Mouse (Mus musculus) right cerebral cortex, postnatal 14 days (tissue): ENCODE results near the gene Zkscan6.

Source experiments
- DNase-seq: peaks from one replicate; pipeline ENCODE4 v3.0.0; 2022

The Zkscan6 gene

DNA sequence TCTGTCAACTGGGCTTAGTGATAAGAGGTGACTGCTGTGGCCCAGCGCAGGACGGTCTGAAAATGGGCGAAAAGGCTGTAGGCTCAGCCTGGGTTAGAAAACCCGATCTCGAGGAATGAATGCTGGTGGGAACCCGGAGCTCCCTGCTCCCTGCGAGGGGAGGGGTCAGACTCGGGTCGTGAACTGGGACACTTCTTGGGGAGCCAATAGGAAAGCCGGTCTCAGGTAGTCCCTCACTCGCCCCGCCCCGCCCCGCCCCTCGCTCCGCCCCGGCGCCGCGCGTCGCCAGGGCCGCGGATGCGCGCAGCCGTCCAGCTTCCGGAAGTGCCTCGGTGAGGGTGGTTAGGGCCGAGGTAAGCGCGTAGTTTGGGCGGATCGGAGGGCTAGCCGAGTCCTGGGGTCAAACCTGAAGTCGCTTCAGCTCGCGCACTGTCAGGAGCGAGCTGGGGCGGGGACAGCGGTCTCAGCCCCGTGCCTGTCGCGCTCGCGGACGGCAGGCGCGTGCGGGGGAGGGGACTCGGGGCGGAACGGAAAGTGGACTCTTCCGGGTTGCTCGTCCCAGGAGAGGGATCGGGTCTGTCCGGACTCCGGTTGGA lies at the start of gene Zkscan6:
Gene Zkscan6, plus strand, starts transcription at position 267 of the 596 bp plus-strand sequence.
- DNase-seq = peak; percentile 87

DNA sequence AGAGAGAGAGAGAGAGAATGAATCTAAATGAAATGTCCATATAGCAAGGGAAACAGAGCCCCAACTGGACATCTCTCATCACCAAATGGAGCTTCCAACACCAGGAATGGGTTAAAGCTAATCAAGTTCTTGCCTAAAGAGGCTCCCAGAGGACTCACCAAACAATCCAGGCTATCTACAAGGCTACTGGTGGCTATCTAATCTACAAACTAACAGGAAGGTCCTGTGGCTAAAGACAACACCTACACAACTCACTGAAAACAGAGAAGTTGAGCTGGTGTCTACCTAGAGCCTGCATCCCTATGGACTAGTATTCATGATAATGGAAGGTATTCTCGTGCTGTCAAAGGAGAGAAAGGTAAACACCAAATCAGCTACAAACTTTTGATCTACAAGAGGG lies 47.6 kb upstream of the Zkscan6 start:
- DNase-seq = no peak

DNA sequence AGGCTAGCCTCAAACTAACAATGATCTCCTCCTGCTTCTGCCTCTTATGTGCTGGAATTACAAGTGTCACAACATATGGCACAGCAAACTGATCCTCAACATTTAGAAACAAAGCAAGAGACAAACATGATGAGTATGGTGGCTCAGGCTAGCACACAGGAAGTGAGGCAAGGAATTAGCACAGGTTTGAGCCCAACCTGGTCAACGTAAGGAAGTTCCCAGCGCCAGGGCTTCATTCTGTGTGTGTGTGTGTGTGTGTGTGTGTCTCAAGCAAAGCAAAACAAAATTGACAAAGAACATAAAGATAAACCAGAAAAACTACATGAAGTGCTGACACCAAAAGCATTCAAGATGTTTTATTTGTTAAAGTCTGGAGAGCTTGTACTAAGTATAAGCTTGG lies 46.1 kb upstream of the Zkscan6 start:
- no peak for DNase-seq

DNA sequence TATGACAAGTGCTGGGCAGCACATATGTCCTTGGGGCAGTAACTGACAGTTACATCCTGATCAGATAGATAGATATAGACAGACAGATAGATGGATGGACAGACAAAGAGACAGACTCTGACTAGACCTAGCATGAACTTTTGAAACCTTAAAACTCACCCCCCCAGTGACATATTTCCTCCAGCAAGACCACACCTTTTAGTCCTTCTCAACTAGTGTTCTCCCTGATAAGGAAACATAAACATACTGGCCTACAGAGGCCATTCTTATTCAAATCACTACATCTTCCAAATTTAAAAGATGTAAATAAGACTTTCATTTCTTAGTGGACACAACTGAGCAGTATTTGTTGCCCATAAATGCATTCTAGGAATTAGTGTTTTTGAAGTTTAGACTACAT lies 38.5 kb upstream of the Zkscan6 start:
- no peak for DNase-seq

DNA sequence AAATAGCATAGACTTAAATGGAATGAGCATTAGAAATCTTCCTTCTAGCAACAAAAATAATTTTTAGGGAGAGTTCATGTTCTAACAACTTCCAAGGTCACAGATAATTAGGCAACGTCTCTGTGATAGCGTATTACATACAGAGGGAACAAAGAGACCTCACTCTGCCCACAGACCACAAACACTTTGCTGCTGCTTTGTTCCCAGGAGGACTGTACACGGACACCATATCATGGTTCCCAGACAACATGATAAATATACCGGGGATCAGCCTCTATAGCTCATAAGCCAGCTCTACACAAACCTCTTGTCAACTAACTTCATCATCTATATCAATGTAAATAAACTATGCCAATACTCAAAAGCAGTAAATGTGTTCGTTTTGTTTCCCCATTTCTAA lies 37.0 kb upstream of the Zkscan6 start:
- no peak for DNase-seq

DNA sequence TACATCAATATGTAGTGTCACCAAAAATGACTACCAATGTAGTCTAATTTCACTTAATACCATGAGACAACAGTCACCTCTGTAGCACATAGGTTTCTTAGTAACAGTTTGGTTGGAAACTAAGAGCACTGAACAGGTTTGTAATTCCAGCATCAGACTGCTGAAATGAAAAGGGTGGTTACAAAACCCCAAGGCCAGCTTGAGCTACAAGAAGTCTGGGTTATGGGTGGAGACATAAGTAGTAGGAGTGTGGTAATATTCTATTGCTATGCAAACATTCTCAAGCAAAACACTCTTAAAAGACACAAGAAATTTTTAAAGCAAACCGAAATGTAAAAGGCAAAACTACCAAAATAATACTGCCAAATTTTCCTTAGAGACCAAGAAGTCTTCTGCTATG lies 35.4 kb upstream of the Zkscan6 start:
- DNase-seq = no peak

DNA sequence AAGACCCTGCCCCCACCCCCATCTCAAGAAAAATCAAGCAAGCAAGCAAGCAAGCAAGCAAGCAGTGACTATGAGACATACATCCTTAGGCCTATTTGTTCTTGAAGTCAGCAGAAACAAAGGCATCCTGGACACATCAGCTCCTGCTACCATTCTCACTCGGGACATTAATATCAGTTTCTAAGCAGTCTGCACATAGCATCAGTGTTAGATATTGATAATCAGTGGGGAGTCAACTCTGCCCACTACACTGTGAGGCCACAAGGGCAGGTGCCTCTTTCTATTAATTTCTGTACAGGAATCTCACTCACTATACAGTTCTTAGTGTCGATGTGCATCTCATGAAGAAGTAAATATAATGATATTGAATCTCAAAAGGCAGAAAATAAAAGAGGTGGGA lies 33.4 kb upstream of the Zkscan6 start:
- no peak for DNase-seq

DNA sequence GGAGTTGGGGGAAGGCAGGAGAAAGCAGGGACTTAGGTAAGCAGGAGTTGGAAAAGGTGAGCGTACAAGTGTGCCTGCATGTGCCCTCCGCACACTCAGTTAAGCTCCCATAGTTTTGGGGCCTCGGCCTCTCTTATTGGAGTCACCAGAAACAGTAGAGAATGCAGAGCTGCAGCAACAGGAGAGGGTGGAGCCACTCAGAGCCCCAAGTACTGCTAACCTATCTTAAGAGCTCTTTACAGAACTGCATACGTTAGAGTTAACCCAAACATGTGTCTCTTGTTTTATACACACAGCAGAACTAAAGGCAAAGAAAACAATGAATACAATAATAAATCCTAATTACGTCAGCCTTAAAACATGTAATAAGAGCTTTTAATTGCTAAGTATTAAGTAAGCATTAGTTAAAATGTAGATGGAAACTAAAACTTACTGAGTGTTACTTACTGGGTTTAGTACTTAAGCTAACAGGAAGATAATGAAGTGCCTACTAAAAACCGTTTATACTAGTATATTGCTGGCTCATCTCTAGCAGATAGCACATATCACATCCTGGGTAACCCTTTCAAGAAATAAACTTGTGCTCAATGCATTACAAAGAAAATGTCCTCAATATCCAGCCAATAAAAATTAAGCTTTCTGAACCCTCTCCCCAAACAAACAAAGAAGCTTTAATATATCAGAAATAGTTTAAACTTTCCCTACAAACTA lies 32.9 kb upstream of the Zkscan6 start:
- DNase-seq = no peak

DNA sequence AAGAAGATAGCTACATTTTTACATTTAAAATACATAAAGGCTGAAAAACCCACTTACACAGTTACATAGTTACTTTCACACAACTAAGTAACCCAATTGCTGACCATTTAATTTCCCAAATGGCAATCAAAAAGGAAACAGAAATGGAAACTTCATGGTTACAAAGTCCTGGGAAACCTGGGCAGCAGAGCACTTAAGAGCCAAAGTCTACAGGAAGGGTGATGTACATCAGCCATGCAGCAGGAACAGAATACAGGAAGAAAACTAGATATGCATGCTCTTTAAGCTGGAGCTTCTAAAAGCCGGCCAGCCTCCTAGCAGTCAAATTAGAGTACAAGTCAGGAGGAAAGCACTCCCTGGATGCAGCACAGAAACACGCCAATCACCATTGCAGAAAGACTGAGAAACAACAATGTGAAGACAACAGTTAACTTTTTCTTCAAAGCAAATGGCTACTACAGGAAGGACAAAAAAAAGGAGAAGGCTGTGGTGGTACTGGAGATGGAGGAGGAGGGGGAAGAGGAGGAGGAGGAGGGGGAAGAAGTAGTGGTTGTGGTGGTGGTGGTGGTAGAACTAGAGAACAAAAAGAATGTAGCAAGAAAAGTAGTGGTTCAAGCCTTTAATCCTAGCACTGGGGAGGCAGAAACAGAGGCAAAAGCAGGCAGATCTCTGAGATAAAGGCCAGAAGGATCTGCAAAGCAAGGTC lies 29.9 kb upstream of the Zkscan6 start:
- no peak for DNase-seq

DNA sequence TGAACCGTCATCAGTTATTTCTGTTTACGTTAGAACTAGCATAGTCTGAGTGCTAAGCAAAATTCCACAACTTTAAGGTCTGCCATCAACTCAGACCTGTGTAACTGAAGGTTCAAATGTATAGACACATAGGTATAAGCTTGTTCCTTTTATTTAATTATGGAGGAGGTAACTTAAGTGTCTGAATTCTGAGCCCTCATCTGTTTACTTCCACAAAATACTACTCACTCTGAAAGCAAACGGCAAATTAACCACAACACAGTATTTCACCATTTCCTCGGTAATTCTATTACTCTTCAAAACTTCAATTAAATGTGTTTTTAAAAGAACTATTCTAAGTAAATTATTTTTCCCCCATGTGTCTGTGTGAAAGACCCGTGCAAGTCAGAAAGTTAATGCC lies 29.2 kb upstream of the Zkscan6 start:
- no peak for DNase-seq

DNA sequence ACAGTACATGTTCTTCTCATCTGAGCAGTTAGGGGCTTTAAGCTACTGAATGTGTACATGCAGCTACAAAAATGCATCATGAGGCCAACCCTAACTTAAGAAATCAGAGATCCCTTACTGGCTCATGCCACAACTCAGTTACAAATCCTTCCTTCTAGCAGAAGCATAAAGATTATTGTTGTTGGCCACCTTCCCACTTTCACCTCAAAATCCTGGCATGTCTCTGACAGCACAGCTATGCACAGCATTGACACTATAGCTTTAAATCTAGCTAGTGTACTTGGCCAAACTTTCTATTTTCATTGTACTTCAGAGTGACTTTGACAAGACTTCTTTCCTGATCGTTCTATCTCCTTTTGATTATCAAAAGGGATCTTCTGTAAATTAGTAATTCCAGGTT lies 27.9 kb upstream of the Zkscan6 start:
- no peak for DNase-seq

DNA sequence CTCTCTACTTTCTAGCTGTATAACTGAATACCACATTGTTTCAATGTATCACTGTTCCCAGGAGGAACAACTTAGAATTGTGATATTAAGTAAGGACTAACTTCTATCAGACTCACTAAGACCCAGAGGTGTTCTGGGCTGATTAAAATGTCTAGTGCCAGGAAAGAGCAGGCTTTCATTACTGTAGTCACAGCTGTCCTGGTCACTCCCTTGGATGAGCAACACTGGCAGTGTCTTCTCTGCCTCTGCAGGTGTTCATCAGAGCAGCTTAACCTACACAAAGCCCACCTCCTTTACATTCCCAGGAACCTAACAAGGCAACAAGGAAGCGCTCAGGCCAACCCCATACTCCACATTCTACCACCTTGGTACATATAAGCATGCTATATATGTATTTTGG lies 27.4 kb upstream of the Zkscan6 start:
- DNase-seq = no peak

DNA sequence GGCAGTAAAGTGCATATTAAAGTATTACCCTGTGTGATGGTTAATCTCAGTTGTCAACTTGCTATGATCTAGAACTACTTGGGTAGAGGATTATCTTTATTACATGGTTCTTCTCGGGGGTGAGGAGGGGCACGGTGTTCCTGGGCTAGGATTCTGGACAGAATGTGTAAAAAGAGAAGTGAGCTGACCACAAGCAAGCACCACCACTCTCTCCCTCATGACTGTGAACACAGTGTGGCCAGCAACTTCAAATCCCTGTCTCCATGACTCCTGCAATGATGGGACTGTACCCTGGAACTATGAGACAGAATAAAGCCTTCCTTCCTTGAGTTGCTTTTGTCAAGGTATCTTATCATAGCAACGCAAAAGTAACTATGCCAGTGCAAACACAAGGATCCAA lies 25.4 kb upstream of the Zkscan6 start:
- DNase-seq = no peak

DNA sequence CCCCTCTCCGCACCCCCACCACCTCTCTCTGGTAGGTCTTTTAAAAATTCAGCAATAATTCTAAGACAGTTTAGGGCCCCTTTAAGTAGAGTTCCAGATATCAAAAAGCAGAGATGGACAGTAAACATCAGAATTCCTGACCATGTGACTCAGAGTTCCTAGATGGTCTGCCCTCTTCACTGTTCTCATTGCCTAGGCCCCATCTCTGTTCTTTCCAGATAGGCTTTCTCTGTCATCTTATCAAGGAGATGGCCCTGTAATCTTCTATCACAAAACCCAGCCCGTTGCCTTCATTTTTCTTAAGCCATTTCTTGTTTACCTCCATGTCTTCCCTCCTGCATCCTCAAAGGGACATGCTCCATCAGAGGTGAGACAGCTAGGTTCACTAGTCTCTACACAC lies 20.8 kb upstream of the Zkscan6 start:
- no peak for DNase-seq

DNA sequence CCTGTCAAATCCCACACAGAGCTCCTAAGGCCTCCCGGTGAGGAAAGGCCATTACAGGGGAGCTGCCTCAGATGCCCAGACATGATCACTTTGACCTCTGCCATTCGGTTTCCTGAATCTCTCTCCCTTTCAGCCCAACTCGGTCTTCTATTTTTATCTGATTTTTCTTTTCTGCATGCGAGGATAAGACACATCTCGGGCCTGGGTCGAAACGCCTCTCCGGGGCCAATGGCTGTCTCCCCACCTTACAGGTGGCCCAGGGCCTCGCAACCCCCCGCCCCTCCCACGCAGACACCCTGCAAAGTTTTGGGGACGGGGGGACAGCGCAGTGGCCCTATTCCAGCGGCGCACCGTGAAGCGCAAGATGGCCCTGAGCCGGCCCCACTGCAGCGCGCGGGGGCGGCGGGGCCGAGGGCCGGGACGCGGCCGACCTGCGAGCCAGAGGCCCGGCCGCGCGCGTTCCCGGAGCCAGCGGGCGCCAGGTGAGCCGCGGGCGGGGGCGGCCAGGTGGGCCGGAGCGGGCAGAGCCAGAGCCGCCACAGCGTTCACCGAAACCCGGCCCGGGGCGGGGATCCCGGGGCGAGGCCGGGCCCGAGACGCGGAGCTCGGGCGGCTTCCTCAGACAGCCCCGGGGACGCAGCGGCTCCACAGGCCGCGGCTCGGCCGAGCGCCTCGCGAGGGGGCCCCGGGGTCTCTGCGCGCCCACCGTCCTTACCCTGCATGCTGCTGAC lies 19.4 kb upstream of the Zkscan6 start:
- DNase-seq = peak; percentile 27

DNA sequence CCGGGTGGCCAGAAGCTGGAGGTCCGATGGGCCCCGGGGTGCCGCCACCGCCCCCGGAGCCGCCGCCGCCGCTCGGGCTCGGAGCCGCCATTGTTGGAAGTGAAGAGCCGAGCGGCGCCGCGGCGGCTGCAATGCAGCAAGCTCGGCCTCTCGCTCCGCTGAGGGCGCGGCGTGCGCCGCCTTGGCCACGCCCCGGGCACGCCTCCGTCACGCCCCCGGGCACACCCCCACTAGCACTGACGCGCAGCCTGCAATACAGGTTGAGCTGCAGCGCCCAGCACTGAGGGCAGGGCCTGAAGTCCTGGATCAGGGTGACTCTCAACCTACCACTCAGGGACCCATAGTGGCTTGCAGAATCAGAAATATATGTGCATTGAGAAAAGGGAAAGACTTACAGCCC lies 18.8 kb upstream of the Zkscan6 start, which contains the start of gene Map2k4:
Gene Map2k4, minus strand, starts transcription at position 144 of the 400 bp plus-strand sequence.
- DNase-seq = peak; percentile 90

DNA sequence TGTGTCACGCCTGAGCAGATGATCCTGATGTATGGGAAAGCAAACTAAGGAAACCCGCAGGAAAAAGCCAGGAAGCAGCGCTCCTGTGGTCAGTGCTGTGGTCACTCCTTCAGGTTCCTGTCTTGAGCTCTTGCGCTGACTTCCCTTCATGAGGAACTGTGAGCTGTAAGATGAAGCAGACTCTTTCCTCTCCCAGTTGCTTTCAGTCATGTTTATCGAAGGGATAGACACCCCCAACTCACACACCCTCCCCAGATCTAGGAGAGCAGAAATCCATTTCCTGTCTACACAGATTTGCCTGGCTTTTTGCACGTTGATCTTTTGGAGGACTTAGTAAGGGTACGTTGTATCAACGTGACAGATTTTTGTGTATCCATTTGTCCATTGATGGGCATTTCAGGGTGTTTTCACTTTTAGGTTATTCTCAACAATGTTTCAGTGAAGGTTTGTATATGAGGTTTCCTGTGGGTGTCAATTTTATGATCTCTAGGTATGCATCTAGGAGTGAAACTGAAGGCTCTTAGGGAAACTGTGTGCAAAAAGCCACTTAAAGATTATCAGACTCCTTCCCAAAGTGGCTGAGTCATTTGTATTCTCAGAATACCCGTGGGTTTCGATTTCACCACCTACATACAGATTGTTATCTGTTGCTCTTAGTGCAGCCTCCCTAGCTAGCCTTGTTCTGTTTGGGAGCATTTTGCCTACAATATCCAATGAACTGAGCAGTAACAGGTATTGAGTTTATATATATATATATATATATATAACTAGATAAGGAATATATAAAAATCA lies 12.4 kb upstream of the Zkscan6 start:
- DNase-seq = no peak

DNA sequence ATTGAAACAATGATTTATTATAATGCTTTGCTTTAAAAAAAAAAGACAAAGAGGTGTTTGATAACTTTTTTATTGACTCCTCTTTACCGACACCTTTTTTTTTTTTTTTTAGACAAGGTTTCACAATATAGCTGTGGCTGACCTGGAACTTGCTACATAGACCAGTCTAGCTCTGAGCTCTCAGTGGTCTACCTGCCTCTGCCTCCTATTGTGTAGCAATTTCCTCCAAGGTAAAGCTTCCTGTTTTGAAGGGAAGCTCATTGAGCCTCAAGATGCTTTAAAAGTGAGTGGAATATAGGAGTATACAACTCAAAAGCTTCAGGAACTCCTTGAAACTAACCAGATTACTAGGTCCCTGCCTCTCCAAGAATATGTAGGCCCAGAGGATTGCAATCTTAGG lies 11.1 kb upstream of the Zkscan6 start:
- DNase-seq = no peak

DNA sequence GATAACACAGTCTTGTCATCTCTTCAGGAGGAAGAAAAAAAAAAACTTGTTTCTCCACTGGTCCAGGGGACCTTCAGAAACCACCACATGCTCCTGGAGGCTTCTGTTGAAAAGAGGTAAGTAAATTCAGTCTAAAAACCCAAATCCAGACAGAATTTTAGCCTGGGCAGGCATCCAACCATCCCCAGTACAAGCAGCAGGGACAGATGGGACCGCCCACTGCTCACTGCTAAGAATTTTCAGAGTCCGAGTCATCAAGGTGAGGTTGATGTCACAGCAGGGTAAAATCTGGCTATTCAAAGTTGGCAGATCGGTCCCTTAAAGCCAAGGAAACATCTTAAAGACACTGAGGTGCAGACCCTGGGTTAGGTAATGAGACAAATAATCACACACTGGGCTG lies 5.1 kb upstream of the Zkscan6 start:
- peak; percentile 79 for DNase-seq

DNA sequence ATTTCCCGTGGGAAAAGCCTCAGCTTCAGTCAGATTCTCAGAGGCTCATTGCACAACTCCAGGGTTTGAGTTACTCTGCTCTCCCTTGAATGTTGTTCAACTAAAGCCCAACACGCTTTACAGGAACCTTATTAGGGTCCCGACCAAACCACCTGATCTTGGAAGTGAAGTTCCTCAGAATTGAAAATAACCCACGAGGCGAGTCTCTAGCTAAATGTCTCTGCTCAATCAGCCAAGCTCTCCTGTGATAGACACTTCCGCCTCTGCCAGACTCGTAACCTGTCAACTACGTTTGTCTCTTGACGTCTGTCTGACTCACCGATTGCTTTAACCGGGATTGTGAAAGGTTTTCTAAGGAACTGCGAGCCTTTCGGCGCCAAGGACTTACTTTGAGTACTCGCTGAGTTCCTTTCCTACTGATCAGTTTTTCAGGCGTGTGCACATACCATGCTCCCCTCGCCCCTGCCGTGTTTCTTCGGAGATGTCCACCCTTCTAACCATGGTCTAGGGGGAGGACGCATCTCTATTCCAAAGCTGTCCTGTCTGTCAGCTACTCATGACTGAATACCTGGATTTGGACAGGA lies 562 bp upstream of the Zkscan6 start:
- DNase-seq = no peak

DNA sequence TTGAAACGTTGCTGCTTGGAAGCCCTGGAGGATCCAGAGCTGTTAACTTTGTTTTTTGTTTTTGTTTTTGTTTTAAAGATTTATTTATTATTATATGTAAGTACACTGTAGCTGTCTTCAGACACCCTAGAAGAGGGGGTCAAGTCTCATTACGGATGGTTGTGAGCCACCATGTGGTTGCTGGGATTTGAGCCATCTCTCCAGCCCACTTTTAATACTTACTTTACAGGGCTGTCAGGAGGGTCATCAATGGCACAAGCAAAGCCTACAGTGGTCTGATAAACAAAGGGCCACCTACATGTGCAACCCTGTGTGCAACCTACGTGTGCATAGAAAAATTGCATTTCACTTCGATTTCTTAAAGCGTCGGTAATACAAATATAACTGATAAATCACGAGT lies 626 bp downstream of the Zkscan6 start:
- DNase-seq = no peak

DNA sequence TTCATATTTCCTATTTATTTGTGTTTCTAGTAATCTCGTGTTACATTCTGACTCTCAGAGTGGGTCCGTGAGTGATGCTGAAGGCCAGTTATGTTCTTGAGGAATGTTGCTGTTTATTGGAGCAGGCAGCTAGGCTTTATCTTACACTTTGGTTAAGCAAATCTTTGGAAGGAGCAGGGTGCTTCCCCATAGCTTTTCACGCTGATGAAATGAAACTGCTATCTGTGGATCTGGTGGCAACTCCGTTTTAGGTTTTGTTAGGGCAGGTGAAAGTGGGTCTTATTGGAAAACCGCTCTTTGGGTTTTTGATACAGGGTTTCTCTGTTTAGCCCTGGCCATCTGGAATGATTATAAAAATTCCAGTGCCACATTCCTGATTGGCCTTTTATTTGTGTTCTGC lies 5.1 kb downstream of the Zkscan6 start:
- DNase-seq = no peak
